Mouse (Mus musculus) lung, embryonic 16.5 days (tissue): ENCODE results near the gene Pdpk1. TPM values are rescaled to one million over a fixed set of nuclear protein-coding genes. Genes with fewer than 3 reads are reported as not detected.

Source experiments
- ATAC-seq: fragments of 200-750 bp; cut with Nextera tagmentation; 2 replicates; pipeline ENCODE4 v1.8.0; 2017; ENCODE audit warnings: low read depth, mild to moderate bottlenecking, moderate library complexity
- H3K27ac ChIP-seq: fragments of 300-500 bp; sonication (generic); 2 replicates; pipeline ENCODE4 v1.5.1; 2014; ENCODE audit warnings: mild to moderate bottlenecking, control low read depth, low read length
- H3K27me3 ChIP-seq: fragments of 300-500 bp; sonication (generic); 2 replicates; pipeline ENCODE4 v1.6.1; 2014; ENCODE audit warnings: low read depth, low read length, mixed read lengths; ENCODE audit not compliant: control insufficient read depth, insufficient read depth
- H3K36me3 ChIP-seq: fragments of 300-500 bp; sonication (generic); 2 replicates; pipeline ENCODE4 v1.6.1; 2014; ENCODE audit warnings: low read length; ENCODE audit not compliant: control insufficient read depth, insufficient read depth
- H3K4me1 ChIP-seq: fragments of 300-500 bp; sonication (generic); replicated peaks from 2 replicates; pipeline ENCODE4 v1.6.1; 2014; ENCODE audit warnings: low read length, mixed read lengths; ENCODE audit not compliant: control insufficient read depth, insufficient read depth
- H3K4me2 ChIP-seq: fragments of 300-500 bp; sonication (generic); 2 replicates; pipeline ENCODE4 v1.6.1; 2014; ENCODE audit warnings: low read depth, low read length, control low read depth
- H3K4me3 ChIP-seq: fragments of 300-500 bp; sonication (generic); 2 replicates; pipeline ENCODE4 v1.5.1; 2014; ENCODE audit warnings: mild to moderate bottlenecking, low read length, control low read depth
- H3K9ac ChIP-seq: fragments of 300-500 bp; sonication (generic); 2 replicates; pipeline ENCODE4 v1.6.1; 2014; ENCODE audit warnings: low read length, control low read depth
- H3K9me3 ChIP-seq: fragments of 300-500 bp; sonication (generic); 2 replicates; pipeline ENCODE4 v1.6.1; 2016; ENCODE audit warnings: low read length; ENCODE audit not compliant: control insufficient read depth
- WGBS: fragments of 180-500 bp; shearing (Covaris S2); extraction: QIAGEN DNeasy Blood & Tissue Kit; methylation state at CpG from one replicate; pipeline ENCODE4 v1.1.7; 2014; 5-methylcytosine and 5-hydroxymethylcytosine counted together
- polyA plus RNA-seq: library from polyadenylated mRNA; unstranded; fragments of >200 nt; fragmentation: Nextera tagmentation; extraction: Ambion mirVana; gene quantifications from 2 replicates; pipeline ENCODE4 v1.2.1, GENCODE M21; 2015

The Pdpk1 gene
- polyA plus RNA-seq, 1 experiment from 2014 or later = 34.9 TPM

GRCm38 (mm10) chr17:24069531-24069930 lies 81.2 kb downstream of the Pdpk1 start:
- Histone ChIP-seq H3K27ac (no peak overlapping the region), H3K4me3 (no peak overlapping the region), H3K9ac (no peak overlapping the region), H3K9me3 (no peaks in the 10 kb centered on the region), H3K4me1 (peaks cover 8% of the 10 kb centered on the region), H3K4me2 (no peak overlapping the region), H3K27me3 (no peaks in the 10 kb centered on the region), H3K36me3 (no peaks in the 10 kb centered on the region)
- WGBS = 82% methylated on average over 3 of the region's 3 CpGs
- ATAC-seq = no peak

- no peak for ATAC-seq
- WGBS = 84% methylated on average over 5 of the region's 5 CpGs
- no peak overlapping the region for H3K9ac ChIP-seq
- peaks cover 8% of the 10 kb centered on the region for H3K4me1 ChIP-seq
- no peak overlapping the region for H3K27ac ChIP-seq
- no peaks in the 10 kb centered on the region for H3K27me3 ChIP-seq
- no peak overlapping the region for H3K4me3 ChIP-seq
- no peaks in the 10 kb centered on the region for H3K36me3 ChIP-seq
- no peaks in the 10 kb centered on the region for H3K9me3 ChIP-seq
- no peak overlapping the region for H3K4me2 ChIP-seq
These were observed 82.5 kb downstream of the Pdpk1 start for GRCm38 (mm10) chr17:24068271-24068670.

GRCm38 (mm10) chr17:24062459-24063155 lies 88.1 kb downstream of the Pdpk1 start:
- H3K4me2 ChIP-seq = no peak overlapping the region
- WGBS = 76% methylated on average over 4 of the region's 4 CpGs
- no peak overlapping the region for H3K27ac ChIP-seq
- H3K36me3 ChIP-seq = peaks cover 22% of the 10 kb centered on the region
- no peak overlapping the region for H3K4me3 ChIP-seq
- H3K27me3 ChIP-seq = no peaks in the 10 kb centered on the region
- no peak overlapping the region for H3K9ac ChIP-seq
- ATAC-seq = no peak
- no peaks in the 10 kb centered on the region for H3K4me1 ChIP-seq
- H3K9me3 ChIP-seq = no peaks in the 10 kb centered on the region

DNA sequence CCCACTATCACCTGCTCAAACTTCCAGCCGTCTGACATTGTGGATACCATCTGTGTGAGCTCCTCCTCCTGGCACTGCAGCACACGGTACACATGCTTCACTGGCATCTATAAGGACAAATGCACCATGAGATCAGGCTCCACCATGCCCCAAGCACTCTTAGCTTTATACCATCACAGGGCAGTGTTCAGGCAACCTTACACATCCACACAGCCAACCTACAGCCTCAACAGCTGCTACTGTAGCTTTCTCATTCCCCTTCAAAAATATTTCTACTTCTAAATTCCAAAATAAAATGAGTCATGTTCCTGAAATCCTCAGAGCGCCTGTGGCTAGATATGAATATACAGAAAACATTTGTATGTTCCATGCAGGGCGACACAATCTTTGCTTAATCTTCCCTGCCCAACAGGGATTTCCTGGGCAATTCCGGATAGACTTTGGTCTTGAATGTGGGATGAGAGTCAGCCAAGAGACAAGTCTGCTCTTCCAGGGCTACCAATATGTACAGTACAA lies 92.9 kb downstream of the Pdpk1 start:
- H3K9ac ChIP-seq = no peak overlapping the region
- no peak overlapping the region for H3K4me3 ChIP-seq
- H3K27ac ChIP-seq = no peak overlapping the region
- H3K4me1 ChIP-seq = no peaks in the 10 kb centered on the region
- no peak for ATAC-seq
- H3K27me3 ChIP-seq = no peaks in the 10 kb centered on the region
- H3K4me2 ChIP-seq = no peak overlapping the region
- H3K9me3 ChIP-seq = no peaks in the 10 kb centered on the region
- peaks cover 51% of the 10 kb centered on the region for H3K36me3 ChIP-seq
- WGBS = 87% methylated on average over 5 of the region's 5 CpGs

DNA sequence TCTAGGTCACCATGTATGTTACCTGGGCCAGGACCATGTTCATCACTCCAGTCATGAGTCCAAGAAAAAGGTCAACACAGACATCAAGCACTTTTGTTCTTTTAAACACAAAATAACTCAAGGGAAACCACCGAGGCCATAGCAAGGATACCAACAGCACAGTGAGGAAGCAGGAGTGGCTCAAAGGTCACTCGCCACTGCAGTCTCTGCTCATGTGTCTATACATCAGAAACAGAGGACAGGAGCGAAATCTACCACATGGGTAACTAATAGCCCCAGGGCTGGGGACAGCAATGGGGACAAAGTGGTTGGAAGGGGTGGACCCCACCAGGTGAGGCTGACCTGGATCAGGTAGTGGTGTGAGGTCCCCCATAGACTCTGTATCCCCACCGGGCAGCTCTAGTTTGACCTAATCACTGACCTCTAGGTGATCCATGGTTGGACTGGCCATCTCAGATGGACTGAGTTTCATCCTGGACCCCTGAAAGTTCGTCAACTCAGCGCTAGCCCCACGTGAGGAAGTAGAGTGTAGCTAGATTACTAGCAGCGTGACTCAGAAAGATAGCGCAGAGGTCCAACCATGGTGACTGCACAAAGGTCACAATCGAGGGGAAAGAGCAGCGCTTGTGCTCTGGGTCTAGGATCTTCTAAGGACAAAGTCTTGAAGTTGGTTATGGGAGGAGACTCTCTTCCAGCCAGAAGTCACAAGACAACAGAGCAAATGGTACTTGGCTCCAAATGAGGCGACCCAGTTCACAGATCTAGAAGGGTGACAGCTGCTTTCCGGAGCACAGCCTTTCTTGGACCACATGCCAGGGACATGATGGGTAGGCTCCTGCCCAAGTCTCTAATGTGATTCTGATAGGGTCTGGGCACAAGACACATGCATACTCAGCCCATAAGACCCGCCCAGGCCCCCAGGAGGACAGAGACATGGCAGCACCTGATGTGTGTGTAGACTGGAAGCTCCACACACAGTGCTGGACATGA lies 93.8 kb downstream of the Pdpk1 start:
- WGBS = 92% methylated on average over 14 of the region's 14 CpGs
- peaks cover 56% of the 10 kb centered on the region for H3K36me3 ChIP-seq
- no peak overlapping the region for H3K9ac ChIP-seq
- H3K4me1 ChIP-seq = no peaks in the 10 kb centered on the region
- H3K27ac ChIP-seq = no peak overlapping the region
- ATAC-seq = no peak
- no peak overlapping the region for H3K4me3 ChIP-seq
- H3K27me3 ChIP-seq = no peaks in the 10 kb centered on the region
- no peaks in the 10 kb centered on the region for H3K9me3 ChIP-seq
- no peak overlapping the region for H3K4me2 ChIP-seq

GRCm38 (mm10) chr17:24049008-24049407 lies 101.7 kb downstream of the Pdpk1 start:
- Histone ChIP-seq H3K4me2 (no peak overlapping the region), H3K4me3 (no peak overlapping the region), H3K9me3 (no peaks in the 10 kb centered on the region), H3K27me3 (no peaks in the 10 kb centered on the region), H3K9ac (no peak overlapping the region), H3K36me3 (peaks cover 36% of the 10 kb centered on the region), H3K4me1 (no peaks in the 10 kb centered on the region), H3K27ac (no peak overlapping the region)
- 83% methylated on average over 8 of the region's 8 CpGs for WGBS
- no peak for ATAC-seq

DNA sequence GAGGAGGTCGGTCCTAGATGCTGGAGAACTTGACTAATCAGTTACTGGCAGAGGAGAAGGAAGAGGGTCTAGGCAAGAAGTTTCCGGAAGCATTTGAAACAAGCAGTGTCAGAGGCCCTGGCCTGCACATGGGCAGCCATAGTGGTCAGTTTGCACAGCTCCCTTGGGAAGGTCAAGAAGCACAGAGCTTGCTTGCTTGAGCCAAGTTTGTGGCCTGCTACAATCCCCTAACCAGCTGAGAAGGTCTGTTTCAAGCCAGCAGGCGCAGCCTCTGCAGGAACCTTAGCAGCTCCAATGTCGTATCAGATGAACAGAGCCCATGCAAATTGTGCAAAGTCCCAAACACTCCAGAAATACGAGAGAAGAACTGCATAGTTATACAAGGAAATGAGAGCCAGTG lies 102.7 kb downstream of the Pdpk1 start:
- Histone ChIP-seq H3K27me3 (no peaks in the 10 kb centered on the region), H3K4me1 (no peaks in the 10 kb centered on the region), H3K9ac (no peak overlapping the region), H3K4me2 (no peak overlapping the region), H3K9me3 (no peaks in the 10 kb centered on the region), H3K4me3 (no peak overlapping the region), H3K36me3 (peaks cover 34% of the 10 kb centered on the region), H3K27ac (no peak overlapping the region)
- WGBS = 72% methylated on average over 5 of the region's 5 CpGs
- ATAC-seq = no peak

- no peaks in the 10 kb centered on the region for H3K4me1 ChIP-seq
- WGBS = 27% methylated on average over 5 of the region's 5 CpGs
- H3K27me3 ChIP-seq = no peaks in the 10 kb centered on the region
- H3K9ac ChIP-seq = no peak overlapping the region
- H3K9me3 ChIP-seq = no peaks in the 10 kb centered on the region
- H3K4me2 ChIP-seq = no peak overlapping the region
- no peak for ATAC-seq
- H3K4me3 ChIP-seq = no peak overlapping the region
- no peak overlapping the region for H3K27ac ChIP-seq
- peaks cover 26% of the 10 kb centered on the region for H3K36me3 ChIP-seq
These were observed 104.7 kb downstream of the Pdpk1 start for GRCm38 (mm10) chr17:24046026-24046425.

- H3K4me2 ChIP-seq = no peak overlapping the region
- H3K4me1 ChIP-seq = no peaks in the 10 kb centered on the region
- no peaks in the 10 kb centered on the region for H3K9me3 ChIP-seq
- peaks cover 21% of the 10 kb centered on the region for H3K36me3 ChIP-seq
- ATAC-seq = no peak
- 67% methylated on average over 10 of the region's 10 CpGs for WGBS
- H3K4me3 ChIP-seq = no peak overlapping the region
- H3K27ac ChIP-seq = no peak overlapping the region
- no peaks in the 10 kb centered on the region for H3K27me3 ChIP-seq
- no peak overlapping the region for H3K9ac ChIP-seq
These were observed 105.1 kb downstream of the Pdpk1 start for GRCm38 (mm10) chr17:24045608-24046007.
